In genomic region chr8:108148599-108149249, GRCm38 (mm10) we compare ENCODE assay signal across 13 mouse cellular contexts.
"Had no signal": no experiment of that assay in that cellular context is flagged by ENCODE, and none has a peak within 500 bp of the region (broad histone marks: within the 10 kb centered on the region; RNA-seq: fewer than 3 reads in every experiment).

No protein-coding gene starts in this region.

- H3K27me3 ChIP-seq: limb, embryonic 12.5 days; liver, embryonic 15.5 days; midbrain, embryonic 13.5 days; stomach, embryonic 15.5 days had no signal

- DNase-seq: kidney, adult 11 months; kidney, postnatal 25 days; layer of hippocampus, adult 9-11 months; layer of hippocampus, postnatal 36 days; lung, adult 2 months; lung, postnatal 36 days; right cerebral cortex, postnatal 14 days had no signal

- H3K4me1 ChIP-seq: liver, embryonic 15.5 days; stomach, embryonic 15.5 days had no signal

- H3K4me3 ChIP-seq: limb, embryonic 12.5 days; liver, embryonic 15.5 days; midbrain, embryonic 13.5 days; stomach, embryonic 15.5 days had no signal

- H3K9ac ChIP-seq: limb, embryonic 12.5 days; liver, embryonic 15.5 days; midbrain, embryonic 13.5 days; stomach, embryonic 15.5 days had no signal

- H3K9me3 ChIP-seq: limb, embryonic 12.5 days; liver, embryonic 15.5 days; midbrain, embryonic 13.5 days; stomach, embryonic 15.5 days had no signal

- ATAC-seq: lung, postnatal 0 days; midbrain, embryonic 13.5 days had no signal

- H3K36me3 ChIP-seq: limb, embryonic 12.5 days; liver, embryonic 15.5 days; midbrain, embryonic 13.5 days; stomach, embryonic 15.5 days had no signal

- H3K27ac ChIP-seq: limb, embryonic 12.5 days; liver, embryonic 15.5 days; midbrain, embryonic 13.5 days; stomach, embryonic 15.5 days had no signal

- H3K4me2 ChIP-seq: liver, embryonic 11.5 days; liver, embryonic 15.5 days; midbrain, embryonic 13.5 days; stomach, embryonic 15.5 days had no signal
